Mouse (Mus musculus) embryonic fibroblast, embryonic 13.5 days (primary cell): Measurements from ENCODE around the gene Scarb2.

ENCODE experiments used
- CTCF ChIP-seq: IDR thresholded peaks from 2 replicates; pipeline ENCODE4 v1.5.1; 2011; ENCODE audit warnings: mild to moderate bottlenecking, control low read depth, low read length, moderate library complexity, borderline replicate concordance; ENCODE audit not compliant: insufficient read depth
- POLR2A ChIP-seq: IDR thresholded peaks from 2 replicates; pipeline ENCODE4 v1.6.1; 2011; ENCODE audit warnings: low read depth, mild to moderate bottlenecking, control low read depth, low read length, moderate library complexity

GRCm38 (mm10) chr5:92493423-92493822 is 13.2 kb downstream of the Scarb2 start:
- TF ChIP-seq POLR2A = no peak
- TF ChIP-seq CTCF = no peak
